Mouse (Mus musculus) bone marrow macrophage, adult 2 months (primary cell): ENCODE data around the gene Gadd45b. TPM values are rescaled to one million over a fixed set of nuclear protein-coding genes. Genes with fewer than 3 reads are reported as not detected.

Source experiments
- H3K27ac ChIP-seq: 2 replicates; pipeline ENCODE4 v1.5.1; 2012; ENCODE audit warnings: low read depth, low read length; ENCODE audit not compliant: insufficient read depth
- H3K4me1 ChIP-seq: 2 replicates; pipeline ENCODE4 v1.6.1; 2012; ENCODE audit warnings: low read length; ENCODE audit not compliant: control insufficient read depth, insufficient read depth
- H3K4me3 ChIP-seq: 2 replicates; pipeline ENCODE4 v1.5.1; 2012; ENCODE audit warnings: mild to moderate bottlenecking, low read length, moderate library complexity; ENCODE audit not compliant: insufficient read depth
- CTCF ChIP-seq: IDR thresholded peaks from 2 replicates; pipeline ENCODE4 v1.5.1; 2012; ENCODE audit warnings: low read depth, mild to moderate bottlenecking, low read length, moderate library complexity
- POLR2A ChIP-seq: IDR thresholded peaks from 2 replicates; pipeline ENCODE4 v1.6.1; 2012; ENCODE audit warnings: mild to moderate bottlenecking, low read depth, low read length, borderline replicate concordance
- polyA plus RNA-seq: library from polyadenylated mRNA; stranded (reverse); fragments of >200 nt; gene quantifications from 2 replicates; pipeline ENCODE4 v1.2.4, GENCODE M21; 2012; ENCODE audit not compliant: missing spikeins, insufficient read depth, insufficient read length

Gadd45b gene
- polyA plus RNA-seq, 1 experiment, result 15.8 TPM

GRCm38 (mm10) chr10:80909375-80910162 lies 20.3 kb upstream of the Gadd45b start:
- TF ChIP-seq CTCF, result no peak
- no peak for TF ChIP-seq POLR2A
- Histone ChIP-seq H3K27ac (no peak overlapping the region), H3K4me3 (no peak overlapping the region), H3K4me1 (no peaks in the 10 kb centered on the region)

DNA sequence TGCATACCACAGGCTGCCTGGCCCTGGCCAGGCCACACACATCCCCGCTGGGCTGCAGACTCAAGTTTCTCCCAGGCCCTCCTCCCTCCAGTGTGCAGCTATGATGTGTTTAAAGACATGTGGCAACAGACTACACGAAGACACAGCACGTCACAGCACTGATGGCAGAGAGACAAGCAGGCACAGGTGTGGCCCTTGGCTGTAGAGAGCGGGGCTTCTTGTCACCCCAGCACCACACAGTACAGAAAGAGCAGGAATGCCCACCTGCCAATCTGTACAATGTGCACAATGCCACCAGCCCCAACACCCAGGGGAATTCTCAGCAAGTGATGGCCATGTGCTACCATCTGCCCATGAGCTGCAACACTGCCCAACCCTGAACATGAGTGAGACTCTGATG lies 18.5 kb upstream of the Gadd45b start:
- H3K4me3 ChIP-seq, result no peak overlapping the region
- TF ChIP-seq POLR2A, result no peak
- TF ChIP-seq CTCF, result no peak
- no peaks in the 10 kb centered on the region for H3K4me1 ChIP-seq
- no peak overlapping the region for H3K27ac ChIP-seq

GRCm38 (mm10) chr10:80911891-80912290 lies 18.0 kb upstream of the Gadd45b start:
- no peak overlapping the region for H3K27ac ChIP-seq
- H3K4me1 ChIP-seq, result no peaks in the 10 kb centered on the region
- H3K4me3 ChIP-seq, result no peak overlapping the region
- no peak for TF ChIP-seq POLR2A
- TF ChIP-seq CTCF, result no peak

GRCm38 (mm10) chr10:80913364-80914011 lies 16.4 kb upstream of the Gadd45b start:
- H3K4me3 ChIP-seq, result no peak overlapping the region
- peaks cover 1% of the 10 kb centered on the region; the same call in 1 of the 2 replicates for H3K4me1 ChIP-seq
- H3K27ac ChIP-seq, result no peak overlapping the region
- TF ChIP-seq CTCF (no peak), POLR2A (no peak)

GRCm38 (mm10) chr10:80914253-80914656 lies 15.6 kb upstream of the Gadd45b start:
- no peak overlapping the region for H3K4me3 ChIP-seq
- H3K4me1 ChIP-seq, result peaks cover 3% of the 10 kb centered on the region; the same call in 1 of the 2 replicates
- H3K27ac ChIP-seq, result no peak overlapping the region
- no peak for TF ChIP-seq CTCF
- no peak for TF ChIP-seq POLR2A

DNA sequence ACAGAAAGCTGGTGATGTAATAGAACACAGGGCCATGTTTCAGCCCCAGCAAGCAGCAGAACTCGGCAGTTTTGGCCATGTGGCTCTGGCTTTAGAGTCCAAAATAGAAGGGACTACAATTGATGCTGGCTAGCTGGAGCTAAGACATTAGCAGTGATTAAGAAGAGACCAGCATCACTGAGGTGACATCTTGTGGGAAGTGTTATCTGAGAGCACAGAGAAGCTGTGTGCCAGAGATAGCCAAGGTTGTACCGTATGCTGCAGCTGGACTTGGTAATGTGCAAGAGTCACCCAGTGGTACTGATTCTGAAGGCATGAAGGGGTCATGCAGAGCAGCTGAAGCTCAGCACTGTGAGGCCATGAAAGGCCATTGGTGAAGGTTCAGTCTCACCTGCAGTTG lies 14.6 kb upstream of the Gadd45b start:
- TF ChIP-seq CTCF (no peak), POLR2A (no peak)
- Histone ChIP-seq H3K4me1 (peaks cover 3% of the 10 kb centered on the region; the same call in 1 of the 2 replicates), H3K4me3 (no peak overlapping the region), H3K27ac (no peak overlapping the region)

GRCm38 (mm10) chr10:80915736-80916135 lies 14.1 kb upstream of the Gadd45b start:
- H3K4me1 ChIP-seq, result peaks cover 3% of the 10 kb centered on the region; the same call in 1 of the 2 replicates

DNA sequence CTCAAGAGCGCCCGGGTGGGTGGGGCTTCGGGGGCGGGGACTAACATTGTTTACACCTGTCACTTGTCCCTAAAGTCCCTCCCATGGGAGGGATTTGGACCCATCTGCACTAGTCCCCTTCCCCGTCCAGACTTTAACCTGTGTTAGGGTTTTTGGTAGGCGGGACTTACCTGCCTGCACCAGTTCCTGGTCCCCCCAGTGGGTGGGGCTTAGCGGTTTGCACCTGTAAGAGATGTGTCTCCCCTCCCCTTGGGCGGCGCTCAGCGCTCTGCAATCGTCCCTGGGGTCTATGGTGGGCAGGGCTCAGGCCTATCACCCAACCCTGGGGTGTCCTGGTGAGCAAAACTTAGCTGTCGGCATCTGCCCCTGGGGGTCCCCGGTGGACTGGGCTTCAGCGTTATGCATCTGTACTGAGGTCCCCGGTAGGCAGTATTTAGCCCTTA lies 12.5 kb upstream of the Gadd45b start:
- no peak overlapping the region for H3K27ac ChIP-seq
- H3K4me1 ChIP-seq, result peaks cover 3% of the 10 kb centered on the region; the same call in 1 of the 2 replicates
- H3K4me3 ChIP-seq, result peak overlapping the region; percentile 84
- TF ChIP-seq CTCF, result no peak
- no peak for TF ChIP-seq POLR2A

More at GRCm38 (mm10) chr10:80915736-80916135, 14.1 kb upstream of the Gadd45b start:
- TF ChIP-seq CTCF, result no peak
- no peak for TF ChIP-seq POLR2A
- H3K27ac ChIP-seq, result no peak overlapping the region
- no peak overlapping the region for H3K4me3 ChIP-seq

GRCm38 (mm10) chr10:80917779-80918434 lies 12.0 kb upstream of the Gadd45b start, which contains the start of gene Lmnb2:
Gene Lmnb2 (minus strand): TSS chr10:80918245.
- H3K4me3 ChIP-seq, result peak within 1 kb of the TSS; percentile 84
- TF ChIP-seq CTCF (no peak), POLR2A (no peak)
- no peak within 1 kb of the TSS for H3K27ac ChIP-seq
- H3K4me1 ChIP-seq, result peaks cover 3% of the 10 kb centered on the region; the same call in 1 of the 2 replicates
